Mouse (Mus musculus): ENCODE data around the gene Mrpl17. TPM values are rescaled to one million over a fixed set of nuclear protein-coding genes. Genes with fewer than 3 reads are reported as not detected.

Gene Mrpl17
- 43.1 TPM for total RNA-seq (2023)

DNA sequence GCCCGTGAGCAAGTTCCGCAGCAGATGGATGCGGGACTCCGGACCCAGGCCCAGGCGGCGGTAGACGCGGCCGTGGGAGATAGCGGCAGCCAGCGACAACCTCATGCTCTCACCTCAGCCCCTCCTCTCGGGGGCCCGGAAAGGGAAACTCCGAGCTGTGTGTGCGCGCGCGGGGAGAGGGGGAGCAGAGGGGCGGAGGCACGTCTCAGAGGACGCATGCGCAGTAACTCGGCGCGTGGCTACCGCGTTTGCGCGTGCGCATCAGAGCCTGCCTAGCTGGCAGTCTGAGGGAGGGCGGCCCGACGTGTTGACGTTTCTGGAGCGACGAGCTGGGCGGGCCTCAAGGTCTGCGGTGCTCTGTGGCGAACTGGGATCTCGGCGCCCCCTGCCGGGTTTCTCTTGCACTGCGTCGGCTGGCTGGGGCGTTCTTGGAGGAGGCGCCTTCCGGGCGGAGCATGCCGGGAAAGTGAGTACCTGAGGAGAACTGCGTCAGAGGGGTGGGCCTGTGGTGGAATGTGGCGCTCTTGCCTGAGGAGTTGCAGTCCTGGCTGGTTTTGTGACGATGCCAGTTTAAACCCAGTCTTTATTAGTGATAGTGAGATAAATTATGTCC lies at the start of gene Mrpl17:
Gene Mrpl17 (minus strand): TSS at position 223 of the 613 bp plus-strand sequence.

GRCm38 (mm10) chr7:105787285-105788140 lies 23.4 kb downstream of the Mrpl17 start, which contains the start of gene Dchs1:
Dchs1 (minus strand) TSS chr7:105787654.

Other genes starting within 250 kb of the Mrpl17 start
- gene Apbb1, start 229.4 kb downstream of the Mrpl17 start, total RNA-seq (2023), result 2.1 TPM
- gene Hpx, start 211.0 kb downstream of the Mrpl17 start, total RNA-seq (2023), result not detected
- 16.6 TPM for gene Trim3, start 177.5 kb downstream of the Mrpl17 start, total RNA-seq (2023)
- gene Timm10b, start 171.0 kb downstream of the Mrpl17 start, total RNA-seq (2023), result 54.6 TPM
- 34.6 TPM for gene Arfip2, start 170.7 kb downstream of the Mrpl17 start, total RNA-seq (2023)
- 6.8 TPM for gene Gm45799, start 170.5 kb downstream of the Mrpl17 start, total RNA-seq (2023)
- 2.9 TPM for gene Dnhd1, start 160.3 kb downstream of the Mrpl17 start, total RNA-seq (2023)
- gene Ilk, start 74.5 kb downstream of the Mrpl17 start, total RNA-seq (2023), result 91.8 TPM
- 22.4 TPM for gene Rrp8, start 73.7 kb downstream of the Mrpl17 start, total RNA-seq (2023)
- gene Taf10, start 66.7 kb downstream of the Mrpl17 start, total RNA-seq (2023), result 182 TPM
- 64.8 TPM for gene Tpp1, start 58.9 kb downstream of the Mrpl17 start, total RNA-seq (2023)
- gene Dchs1, start 23.4 kb downstream of the Mrpl17 start, total RNA-seq (2023), result not detected
- gene Gm4070, start 142.9 kb upstream of the Mrpl17 start, total RNA-seq (2023), result 46.3 TPM

Data from CD4-positive naive resting alpha-beta T cell, adult 76 days (primary cell).